Mouse (Mus musculus): Measurements from ENCODE around the gene Rbfox1. TPM values are rescaled to one million over a fixed set of nuclear protein-coding genes. Genes with fewer than 3 reads are reported as not detected.

The Rbfox1 gene
- polyA plus RNA-seq, 1 experiment from 2014 or later = 7.5 TPM

- Histone ChIP-seq H3K9me3 (ENCODE audit: control insufficient read depth, low read length) (no peaks in the 10 kb centered on the region), H3K4me2 (replicated peaks; ENCODE audit: low read depth, low read length) (no peak overlapping the region), H3K27ac (ENCODE audit: low read depth, low read length) (no peak overlapping the region), H3K9ac (ENCODE audit: low read depth, low read length) (no peak overlapping the region), H3K4me3 (ENCODE audit: low read length) (no peak overlapping the region), H3K36me3 (ENCODE audit: control insufficient read depth, insufficient read depth, low read length) (no peaks in the 10 kb centered on the region), H3K27me3 (ENCODE audit: control insufficient read depth, insufficient read depth, low read length) (no peaks in the 10 kb centered on the region), H3K4me1 (ENCODE audit: control insufficient read depth, insufficient read depth, low read length) (no peaks in the 10 kb centered on the region)
- no peak for ATAC-seq (ENCODE audit: low FRiP score, low TSS enrichment)
- WGBS = 89% methylated on average over 9 of the region's 9 CpGs
These were observed 831.2 kb downstream of the Rbfox1 start for GRCm38 (mm10) chr16:6716214-6716911.

GRCm38 (mm10) chr16:6719027-6719426 lies 833.9 kb downstream of the Rbfox1 start:
- Histone ChIP-seq H3K9ac (ENCODE audit: low read depth, low read length) (no peak overlapping the region), H3K27ac (ENCODE audit: low read depth, low read length) (no peak overlapping the region), H3K4me1 (ENCODE audit: control insufficient read depth, insufficient read depth, low read length) (no peaks in the 10 kb centered on the region), H3K36me3 (ENCODE audit: control insufficient read depth, insufficient read depth, low read length) (no peaks in the 10 kb centered on the region), H3K27me3 (ENCODE audit: control insufficient read depth, insufficient read depth, low read length) (no peaks in the 10 kb centered on the region), H3K4me3 (ENCODE audit: low read length) (no peak overlapping the region), H3K9me3 (ENCODE audit: control insufficient read depth, low read length) (no peaks in the 10 kb centered on the region), H3K4me2 (replicated peaks; ENCODE audit: low read depth, low read length) (no peak overlapping the region)
- WGBS = 79% methylated on average over 8 of the region's 8 CpGs
- no peak for ATAC-seq (ENCODE audit: low FRiP score, low TSS enrichment)

- Histone ChIP-seq H3K9ac (ENCODE audit: low read depth, low read length) (no peak overlapping the region), H3K4me2 (replicated peaks; ENCODE audit: low read depth, low read length) (no peak overlapping the region), H3K27me3 (ENCODE audit: control insufficient read depth, insufficient read depth, low read length) (no peaks in the 10 kb centered on the region), H3K27ac (ENCODE audit: low read depth, low read length) (no peak overlapping the region), H3K9me3 (ENCODE audit: control insufficient read depth, low read length) (no peaks in the 10 kb centered on the region), H3K4me1 (ENCODE audit: control insufficient read depth, insufficient read depth, low read length) (no peaks in the 10 kb centered on the region), H3K4me3 (ENCODE audit: low read length) (no peak overlapping the region), H3K36me3 (ENCODE audit: control insufficient read depth, insufficient read depth, low read length) (no peaks in the 10 kb centered on the region)
- 24% methylated on average over 4 of the region's 4 CpGs for WGBS
- no peak for ATAC-seq (ENCODE audit: low FRiP score, low TSS enrichment)
These were observed 847.5 kb downstream of the Rbfox1 start for GRCm38 (mm10) chr16:6732646-6733045.

- Histone ChIP-seq H3K4me3 (ENCODE audit: low read length) (no peak overlapping the region), H3K9me3 (ENCODE audit: control insufficient read depth, low read length) (no peaks in the 10 kb centered on the region), H3K36me3 (ENCODE audit: control insufficient read depth, insufficient read depth, low read length) (no peaks in the 10 kb centered on the region), H3K27ac (ENCODE audit: low read depth, low read length) (no peak overlapping the region), H3K4me2 (replicated peaks; ENCODE audit: low read depth, low read length) (no peak overlapping the region), H3K4me1 (ENCODE audit: control insufficient read depth, insufficient read depth, low read length) (no peaks in the 10 kb centered on the region), H3K27me3 (ENCODE audit: control insufficient read depth, insufficient read depth, low read length) (no peaks in the 10 kb centered on the region), H3K9ac (ENCODE audit: low read depth, low read length) (no peak overlapping the region)
- WGBS = 79% methylated on average over 3 of the region's 3 CpGs
- ATAC-seq (ENCODE audit: low FRiP score, low TSS enrichment) = no peak
These were observed 848.3 kb downstream of the Rbfox1 start for GRCm38 (mm10) chr16:6733427-6733826.

- Histone ChIP-seq H3K9ac (ENCODE audit: low read depth, low read length) (no peak overlapping the region), H3K4me2 (replicated peaks; ENCODE audit: low read depth, low read length) (no peak overlapping the region), H3K27ac (ENCODE audit: low read depth, low read length) (no peak overlapping the region), H3K9me3 (ENCODE audit: control insufficient read depth, low read length) (no peaks in the 10 kb centered on the region), H3K4me1 (ENCODE audit: control insufficient read depth, insufficient read depth, low read length) (no peaks in the 10 kb centered on the region), H3K36me3 (ENCODE audit: control insufficient read depth, insufficient read depth, low read length) (no peaks in the 10 kb centered on the region), H3K4me3 (ENCODE audit: low read length) (no peak overlapping the region), H3K27me3 (ENCODE audit: control insufficient read depth, insufficient read depth, low read length) (no peaks in the 10 kb centered on the region)
- 86% methylated on average over 2 of the region's 2 CpGs for WGBS
- no peak for ATAC-seq (ENCODE audit: low FRiP score, low TSS enrichment)
These were observed 851.4 kb downstream of the Rbfox1 start for GRCm38 (mm10) chr16:6736566-6736965.

- Histone ChIP-seq H3K9me3 (ENCODE audit: control insufficient read depth, low read length) (no peaks in the 10 kb centered on the region), H3K4me2 (replicated peaks; ENCODE audit: low read depth, low read length) (no peak overlapping the region), H3K27ac (ENCODE audit: low read depth, low read length) (no peak overlapping the region), H3K27me3 (ENCODE audit: control insufficient read depth, insufficient read depth, low read length) (no peaks in the 10 kb centered on the region), H3K4me3 (ENCODE audit: low read length) (no peak overlapping the region), H3K36me3 (ENCODE audit: control insufficient read depth, insufficient read depth, low read length) (no peaks in the 10 kb centered on the region), H3K4me1 (ENCODE audit: control insufficient read depth, insufficient read depth, low read length) (no peaks in the 10 kb centered on the region), H3K9ac (ENCODE audit: low read depth, low read length) (no peak overlapping the region)
- 79% methylated on average over 3 of the region's 3 CpGs for WGBS
- ATAC-seq (ENCODE audit: low FRiP score, low TSS enrichment) = no peak
These were observed 851.8 kb downstream of the Rbfox1 start for GRCm38 (mm10) chr16:6736998-6737397.

GRCm38 (mm10) chr16:6746116-6746515 lies 861.0 kb downstream of the Rbfox1 start:
- no peak for ATAC-seq (ENCODE audit: low FRiP score, low TSS enrichment)
- no peaks in the 10 kb centered on the region for H3K4me1 ChIP-seq (ENCODE audit: control insufficient read depth, insufficient read depth, low read length)
- WGBS = 84% methylated on average over 2 of the region's 2 CpGs
- H3K4me2 ChIP-seq (replicated peaks; ENCODE audit: low read depth, low read length) = no peak overlapping the region
- no peak overlapping the region for H3K9ac ChIP-seq (ENCODE audit: low read depth, low read length)
- H3K27ac ChIP-seq (ENCODE audit: low read depth, low read length) = no peak overlapping the region
- H3K9me3 ChIP-seq (ENCODE audit: control insufficient read depth, low read length) = no peaks in the 10 kb centered on the region
- H3K36me3 ChIP-seq (ENCODE audit: control insufficient read depth, insufficient read depth, low read length) = no peaks in the 10 kb centered on the region
- no peaks in the 10 kb centered on the region for H3K27me3 ChIP-seq (ENCODE audit: control insufficient read depth, insufficient read depth, low read length)
- H3K4me3 ChIP-seq (ENCODE audit: low read length) = no peak overlapping the region

GRCm38 (mm10) chr16:6750491-6750890 lies 865.3 kb downstream of the Rbfox1 start:
- ATAC-seq (ENCODE audit: low FRiP score, low TSS enrichment) = no peak
- no peak overlapping the region for H3K27ac ChIP-seq (ENCODE audit: low read depth, low read length)
- no peaks in the 10 kb centered on the region for H3K27me3 ChIP-seq (ENCODE audit: control insufficient read depth, insufficient read depth, low read length)
- H3K4me3 ChIP-seq (ENCODE audit: low read length) = no peak overlapping the region
- H3K9me3 ChIP-seq (ENCODE audit: control insufficient read depth, low read length) = no peaks in the 10 kb centered on the region
- H3K9ac ChIP-seq (ENCODE audit: low read depth, low read length) = no peak overlapping the region
- no peak overlapping the region for H3K4me2 ChIP-seq (replicated peaks; ENCODE audit: low read depth, low read length)
- no peaks in the 10 kb centered on the region for H3K36me3 ChIP-seq (ENCODE audit: control insufficient read depth, insufficient read depth, low read length)
- WGBS = 82% methylated on average over 2 of the region's 2 CpGs
- no peaks in the 10 kb centered on the region for H3K4me1 ChIP-seq (ENCODE audit: control insufficient read depth, insufficient read depth, low read length)

GRCm38 (mm10) chr16:6754847-6755246 lies 869.7 kb downstream of the Rbfox1 start:
- Histone ChIP-seq H3K4me3 (ENCODE audit: low read length) (no peak overlapping the region), H3K4me1 (ENCODE audit: control insufficient read depth, insufficient read depth, low read length) (no peaks in the 10 kb centered on the region), H3K9ac (ENCODE audit: low read depth, low read length) (no peak overlapping the region), H3K27me3 (ENCODE audit: control insufficient read depth, insufficient read depth, low read length) (no peaks in the 10 kb centered on the region), H3K4me2 (replicated peaks; ENCODE audit: low read depth, low read length) (no peak overlapping the region), H3K27ac (ENCODE audit: low read depth, low read length) (no peak overlapping the region), H3K9me3 (ENCODE audit: control insufficient read depth, low read length) (no peaks in the 10 kb centered on the region), H3K36me3 (ENCODE audit: control insufficient read depth, insufficient read depth, low read length) (no peaks in the 10 kb centered on the region)
- WGBS = 83% methylated on average over 3 of the region's 3 CpGs
- ATAC-seq (ENCODE audit: low FRiP score, low TSS enrichment) = no peak

Measured in kidney, embryonic 14.5 days (tissue).